Comparison of ENCODE assay signal across 24 mouse cellular contexts in genomic region chr6:39488292-39488691, GRCm38 (mm10).
DNase-seq lines count a peak whose midpoint lies in the region; ATAC-seq lines count a peak whose summit lies in the region.
"Had no signal": no experiment of that assay in that cellular context is flagged by ENCODE, and none has a peak within 500 bp of the region (broad histone marks: within the 10 kb centered on the region; RNA-seq: fewer than 3 reads in every experiment).

No protein-coding gene starts in this region.

- peak; percentile 88 for ATAC-seq in frontal cortex, adult (ENCODE audit: low TSS enrichment)
- ATAC-seq: activated CD4-positive, CD25-positive, alpha-beta regulatory T cell, adult 4 months; forebrain, postnatal 0 days; hindbrain, embryonic 16.5 days; intestine, embryonic 15.5 days; lung, postnatal 0 days had no signal

- DNase-seq in frontal cortex, postnatal 10 days (ENCODE audit: low spot score in 2 of 2), result no peak
- DNase-seq in left cerebral cortex, adult 18-20 months (ENCODE audit: low spot score in 2 of 2), result peak; percentile 49 to 62
- no peak for DNase-seq in left cerebral cortex, adult 11 months (ENCODE audit: low spot score)
- DNase-seq in right cerebral cortex, adult 2 months (ENCODE audit: low spot score in 2 of 2), result peak; percentile 47 to 51
- DNase-seq in right cerebral cortex, postnatal 10 days (ENCODE audit: low spot score in 2 of 2), result no peak
- DNase-seq in spleen, adult 12 weeks (ENCODE audit: low spot score), result no peak
- DNase-seq: adrenal gland, adult 2 months; adrenal gland, postnatal 36 days; cerebellum, adult 2 months; cerebellum, postnatal 25 days; forebrain, postnatal 0 days; gastrocnemius, postnatal 14 days; heart, postnatal 14 days; kidney, adult 2 months; kidney, postnatal 36 days; liver, embryonic 13.5 days; lung, adult 18-20 months; lung, postnatal 4 days; thymus, postnatal 14 days had no signal

Comparison
In these comparisons a context has a peak if more than half of its experiments do, and no peak if none do; other contexts are left out.
1. DNase-seq: peak in left cerebral cortex, adult 18-20 months (2 of 2) and right cerebral cortex, adult 2 months (2 of 2); none in frontal cortex, postnatal 10 days (0 of 2), left cerebral cortex, adult 11 months (single experiment), right cerebral cortex, postnatal 10 days (0 of 2) and spleen, adult 12 weeks (single experiment).